Mouse (Mus musculus): ENCODE data around the gene Acly.

Acly gene

GRCm38 (mm10) chr11:100527458-100528374 is at the start of gene Acly:
Gene Acly, minus strand, starts transcription at chr11:100528000.
- peak; percentile 100 for DNase-seq (ENCODE audit: low read depth, low spot score)

- DNase-seq (ENCODE audit: low read depth, low spot score), result peak; percentile 48
Observed at GRCm38 (mm10) chr11:100576256-100576655, 48.5 kb upstream of the Acly start.

DNA sequence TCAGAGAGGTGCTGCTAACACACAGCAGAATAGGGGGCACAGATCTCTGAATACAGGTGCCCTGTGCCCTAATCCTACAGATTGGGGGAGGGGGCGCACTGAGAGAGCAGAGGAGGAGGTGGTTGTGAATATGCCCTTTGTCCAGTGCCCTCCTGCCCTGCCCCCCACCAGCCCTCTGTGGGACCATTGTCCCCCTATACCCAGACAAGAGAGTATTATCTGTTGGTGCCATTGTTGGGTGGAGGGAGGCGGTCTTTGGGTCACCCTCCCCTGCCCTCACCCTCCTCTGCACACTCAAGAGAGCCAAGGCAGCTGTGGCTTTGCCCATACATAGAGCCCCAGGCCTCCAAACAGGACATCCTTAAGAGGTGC is 47.7 kb upstream of the Acly start:
- DNase-seq (ENCODE audit: low read depth, low spot score), result no peak

DNA sequence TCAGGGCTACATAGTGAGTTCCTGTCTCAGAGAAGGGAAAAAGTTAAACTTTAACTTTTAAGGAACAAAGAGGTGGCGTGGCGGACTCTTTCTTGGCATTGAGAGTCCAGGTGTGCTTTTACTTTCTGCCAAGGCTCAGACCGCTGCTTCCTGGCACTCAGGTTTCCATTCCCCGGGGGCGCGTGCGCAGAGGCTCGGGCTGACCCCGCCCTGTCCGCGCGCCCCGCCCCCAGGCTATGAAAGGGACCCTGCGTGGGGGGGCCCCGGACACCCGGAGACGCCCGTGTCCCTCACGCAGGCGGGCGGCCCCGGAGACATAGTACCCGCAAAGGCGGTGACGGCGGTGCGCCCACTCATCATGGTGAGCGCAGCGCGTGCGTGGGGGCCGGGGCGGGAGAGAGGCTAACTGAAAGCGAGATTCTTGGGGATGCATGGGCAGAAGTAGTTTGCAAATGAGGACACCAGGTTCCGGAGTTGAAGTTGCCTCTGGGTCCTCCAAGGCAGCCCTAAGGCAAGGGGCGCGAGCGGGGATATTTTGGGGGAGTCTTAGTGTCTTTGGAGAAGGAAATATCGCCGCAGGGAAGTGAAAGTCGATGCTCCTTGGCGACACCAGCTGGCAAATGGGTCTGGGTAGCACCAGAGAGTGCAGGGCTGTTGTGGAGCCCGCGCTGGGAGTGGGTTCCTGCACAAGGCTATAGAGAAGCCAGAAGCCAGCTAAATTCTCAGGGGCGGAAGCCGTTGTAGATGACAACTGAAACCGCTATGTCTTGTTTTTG is 47.1 kb upstream of the Acly start, which contains the start of gene Cnp:
TSS of gene Cnp (plus strand) at position 197 of the 776 bp plus-strand sequence.
- DNase-seq (ENCODE audit: low read depth, low spot score), result peak; percentile 68

DNA sequence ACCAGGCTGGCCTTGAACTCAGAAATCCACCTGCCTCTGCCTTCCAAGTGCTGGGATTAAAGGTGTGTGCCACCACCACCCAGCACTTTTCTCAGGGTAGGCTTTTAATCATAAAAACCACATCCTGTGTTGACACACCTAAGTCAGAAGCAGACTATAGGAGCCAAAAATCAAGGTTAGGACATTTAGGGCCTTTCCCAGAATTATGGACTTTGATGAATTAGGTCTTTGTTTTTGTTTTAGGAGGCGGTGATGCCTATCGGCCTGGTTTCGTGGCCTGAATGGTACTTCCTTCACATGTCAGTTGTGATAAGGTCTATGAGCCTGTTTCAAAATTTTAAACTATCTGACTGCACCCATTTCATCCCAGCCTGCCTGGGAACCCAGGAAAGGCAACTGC is 46.4 kb upstream of the Acly start:
- no peak for DNase-seq (ENCODE audit: low read depth, low spot score)

DNA sequence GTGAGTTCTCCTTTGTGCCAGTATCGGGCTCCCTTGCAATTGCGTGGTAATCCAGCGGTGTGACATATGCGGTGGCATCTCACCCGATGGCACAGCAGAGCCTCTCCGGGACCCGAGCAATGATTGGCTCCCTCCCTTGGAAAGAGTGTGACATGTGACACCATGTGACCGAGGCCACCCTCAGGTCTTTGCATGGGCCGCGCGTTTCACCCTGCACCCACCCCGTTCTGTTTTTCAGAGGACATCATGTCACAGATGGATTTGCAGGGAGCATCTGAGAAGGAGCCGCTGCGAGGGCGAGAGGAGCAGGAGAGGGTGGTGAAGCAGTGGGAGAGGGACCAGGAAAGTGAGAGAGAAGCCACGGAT is 43.4 kb upstream of the Acly start:
- DNase-seq (ENCODE audit: low read depth, low spot score), result no peak

GRCm38 (mm10) chr11:100570430-100571201 is 42.8 kb upstream of the Acly start:
- DNase-seq (ENCODE audit: low read depth, low spot score), result peak; percentile 82

DNA sequence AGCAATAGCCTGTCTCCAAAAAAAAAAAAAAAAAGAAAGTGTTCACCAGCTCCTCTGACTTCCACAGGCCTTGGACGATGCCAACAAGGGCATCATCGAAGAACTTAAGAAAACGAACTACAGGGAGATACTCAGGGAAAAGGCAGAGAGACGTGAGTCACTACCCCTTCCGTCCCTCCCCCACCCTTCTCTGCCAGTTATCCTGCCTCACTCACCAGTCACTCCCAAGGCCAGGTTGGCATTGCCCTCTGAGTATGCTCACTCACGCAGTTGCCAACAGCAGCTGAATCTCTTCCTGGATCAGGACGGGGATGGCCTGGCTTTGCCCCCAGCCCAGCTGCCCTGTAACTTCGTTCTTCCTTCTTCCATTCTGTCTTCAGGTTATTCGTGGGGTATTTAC is 42.0 kb upstream of the Acly start:
- no peak for DNase-seq (ENCODE audit: low read depth, low spot score)

DNA sequence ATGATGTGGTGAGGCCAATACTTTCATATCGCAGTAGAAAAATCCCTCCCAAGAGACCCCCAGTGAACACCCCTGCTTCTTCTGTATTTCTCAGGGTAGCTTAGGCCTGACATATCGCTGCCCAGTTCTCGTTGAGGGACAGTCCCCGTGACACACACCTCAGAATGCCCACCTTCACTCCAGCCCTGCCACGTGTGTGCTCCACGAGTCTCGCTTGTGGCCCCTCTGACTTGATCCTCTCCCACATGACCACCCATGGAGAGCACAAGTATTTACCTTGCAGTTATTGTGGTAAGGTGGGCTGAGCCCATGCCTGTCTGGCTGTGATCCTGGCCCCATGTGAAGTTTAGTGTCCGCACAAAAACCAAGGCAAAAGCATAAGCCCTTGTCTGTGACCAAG is 40.9 kb upstream of the Acly start:
- DNase-seq (ENCODE audit: low read depth, low spot score), result no peak

GRCm38 (mm10) chr11:100567815-100568245 is 40.0 kb upstream of the Acly start:
- DNase-seq (ENCODE audit: low read depth, low spot score), result no peak

- DNase-seq (ENCODE audit: low read depth, low spot score), result no peak
Observed at GRCm38 (mm10) chr11:100567229-100567628, 39.4 kb upstream of the Acly start.

DNA sequence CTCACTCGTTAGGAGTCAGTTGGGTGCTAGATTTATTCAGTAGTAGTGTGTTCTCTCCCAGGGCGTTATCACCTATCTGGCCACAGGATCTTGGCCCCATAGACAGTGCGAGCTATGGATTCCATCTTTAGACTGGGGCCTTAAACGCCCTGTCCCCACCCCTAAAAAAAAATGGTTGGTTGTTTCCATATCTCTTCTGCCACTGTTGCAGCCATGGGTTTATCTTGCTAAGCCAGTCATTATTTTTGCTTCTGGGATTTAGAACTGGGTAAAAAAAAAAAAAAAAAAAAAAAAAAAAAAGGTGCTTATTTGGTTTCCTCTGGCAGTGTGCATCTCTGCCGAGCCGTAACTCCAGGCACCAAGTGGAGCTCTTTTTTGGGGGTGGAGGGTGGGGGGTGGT is 36.9 kb upstream of the Acly start:
- DNase-seq (ENCODE audit: low read depth, low spot score), result no peak

DNA sequence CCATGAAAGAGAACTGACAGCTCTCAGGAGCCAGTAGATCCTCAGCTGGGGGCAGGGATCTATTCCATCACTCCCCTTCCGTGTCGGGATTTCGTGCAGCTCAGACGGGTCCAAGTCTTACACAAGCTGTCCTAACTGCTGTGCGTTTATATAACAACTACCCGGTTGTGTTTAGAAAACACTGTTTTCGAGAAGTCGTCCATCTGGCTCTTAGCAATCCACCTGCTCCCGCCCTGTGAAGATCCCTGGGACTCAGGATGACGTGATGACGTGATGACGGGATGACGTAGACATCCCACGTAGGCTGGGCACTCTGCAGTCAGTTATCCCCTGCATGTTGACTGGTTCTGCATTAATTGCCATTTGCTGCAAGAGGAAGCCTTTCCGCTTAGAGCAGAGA is 36.5 kb upstream of the Acly start:
- peak; percentile 79 for DNase-seq (ENCODE audit: low read depth, low spot score)

- DNase-seq (ENCODE audit: low read depth, low spot score), result no peak
Observed at GRCm38 (mm10) chr11:100561748-100562147, 33.9 kb upstream of the Acly start.

- DNase-seq (ENCODE audit: low read depth, low spot score), result peak; percentile 95
Observed at GRCm38 (mm10) chr11:100559476-100559875, 31.7 kb upstream of the Acly start.

DNA sequence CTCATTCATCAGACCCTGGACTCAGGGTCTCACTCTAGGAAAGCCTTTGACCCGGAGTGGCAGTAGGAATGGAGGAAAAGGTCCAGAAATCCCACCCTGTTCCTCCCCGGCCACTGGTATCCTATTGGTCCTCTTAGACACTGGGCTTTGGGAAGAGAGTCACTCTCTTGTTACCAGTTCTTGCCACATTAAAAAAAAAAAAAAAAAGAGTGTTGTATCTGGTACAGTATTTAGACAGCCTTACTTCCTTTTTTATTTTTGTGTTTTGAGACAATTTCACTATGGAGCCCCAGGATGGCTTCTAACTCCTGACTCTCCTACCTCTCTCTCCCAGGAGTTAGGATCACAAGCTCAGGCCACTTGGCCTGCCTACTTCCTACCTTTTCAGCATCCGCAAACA is 29.8 kb upstream of the Acly start:
- no peak for DNase-seq (ENCODE audit: low read depth, low spot score)

DNA sequence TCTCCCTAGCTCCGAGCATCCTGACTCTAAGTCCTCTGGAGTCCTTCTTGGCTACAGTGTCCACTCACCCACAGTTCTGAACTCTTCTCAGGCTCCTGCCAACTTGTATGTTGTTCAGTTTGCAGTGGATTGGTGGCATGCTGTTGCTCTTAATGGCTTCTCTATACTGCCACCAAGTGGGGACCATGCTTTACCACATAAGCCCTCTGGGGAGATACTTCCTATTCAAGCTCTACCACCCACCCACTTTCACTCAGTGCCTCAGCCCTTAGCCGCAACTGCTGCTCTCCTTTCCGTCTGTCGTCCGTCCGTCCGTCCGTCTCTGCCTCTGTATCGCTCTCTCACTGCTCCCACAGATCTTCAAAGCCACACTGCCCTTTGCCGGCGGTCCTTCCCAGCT is 27.8 kb upstream of the Acly start:
- DNase-seq (ENCODE audit: low read depth, low spot score), result peak; percentile 91

GRCm38 (mm10) chr11:100552842-100553241 is 25.0 kb upstream of the Acly start:
- DNase-seq (ENCODE audit: low read depth, low spot score), result no peak

- DNase-seq (ENCODE audit: low read depth, low spot score), result peak; percentile 77
Observed at GRCm38 (mm10) chr11:100550101-100550500, 22.3 kb upstream of the Acly start.

GRCm38 (mm10) chr11:100549466-100549865 is 21.7 kb upstream of the Acly start:
- no peak for DNase-seq (ENCODE audit: low read depth, low spot score)

DNA sequence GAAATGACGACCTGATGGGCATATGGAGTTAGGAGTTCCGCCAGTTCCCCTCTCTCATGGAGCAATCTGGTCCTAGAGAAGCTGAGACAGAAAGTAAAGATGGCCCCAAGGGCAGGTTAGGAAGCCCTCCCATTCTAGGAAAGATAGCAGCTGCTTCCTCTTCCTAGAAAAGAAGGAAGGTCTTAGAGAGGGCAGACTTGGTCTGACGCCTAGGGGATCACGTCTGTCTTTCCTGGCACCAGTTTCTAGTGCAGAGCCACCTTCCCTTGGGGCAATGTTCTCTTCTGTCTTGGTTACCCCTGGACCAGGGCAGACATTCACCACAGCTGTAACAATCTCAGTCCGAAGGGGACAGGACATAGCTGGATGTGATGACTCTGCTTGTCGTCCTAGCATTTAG is 20.3 kb upstream of the Acly start:
- no peak for DNase-seq (ENCODE audit: low read depth, low spot score)

GRCm38 (mm10) chr11:100546955-100547354 is 19.2 kb upstream of the Acly start:
- no peak for DNase-seq (ENCODE audit: low read depth, low spot score)
